21 mouse cellular contexts compared by ENCODE assay signal in the genomic region with DNA sequence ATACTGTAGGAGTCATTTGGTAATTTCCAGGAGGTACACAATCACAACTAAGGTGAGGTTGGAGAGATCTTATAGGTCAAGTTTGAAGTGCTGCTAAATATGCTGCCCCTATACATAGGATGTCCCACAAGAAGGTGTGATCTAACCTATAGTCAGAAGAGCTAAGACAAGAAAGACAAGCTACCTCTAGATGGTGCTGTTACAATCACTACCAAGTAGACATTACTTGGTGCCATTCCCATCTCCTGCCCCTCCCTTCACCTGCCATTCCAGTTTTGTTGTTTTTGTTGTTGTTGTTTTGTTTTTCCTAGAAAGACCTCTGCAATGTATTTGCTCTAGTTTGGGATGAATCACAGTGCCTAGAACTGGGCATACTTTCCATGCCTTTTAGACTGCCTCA.
DNase-seq lines count a peak whose midpoint lies in the region; ATAC-seq and TF ChIP-seq lines count a peak whose summit lies in the region.
"Had no signal": no experiment of that assay in that cellular context is flagged by ENCODE, and none has a peak within 500 bp of the region (broad histone marks: within the 10 kb centered on the region; RNA-seq: fewer than 3 reads in every experiment).

No protein-coding gene starts in this region.

- no peak overlapping the region for H3K27ac ChIP-seq in forebrain, postnatal 0 days (ENCODE audit: low read depth, low read length)
- no peak overlapping the region for H3K27ac ChIP-seq in forebrain, embryonic 14.5 days (ENCODE audit: low read depth, low read length)
- no peak overlapping the region for H3K27ac ChIP-seq in lung, postnatal 0 days (ENCODE audit: low read length)
- no peak overlapping the region for H3K27ac ChIP-seq in CH12.LX (ENCODE audit: insufficient read depth, low read depth)
- H3K27ac ChIP-seq: embryonic facial prominence, embryonic 13.5 days; forebrain, embryonic 15.5 days; hindbrain, embryonic 13.5 days; limb, embryonic 15.5 days; liver, embryonic 15.5 days had no signal

- dilution Hi-C loops in CH12.LX (cut with MboI; ENCODE audit: extremely low pct_ligation_motif_present, extremely low pct_unique_long_range_greater_than_20kb, low sequenced_read_pairs): no loop called here

- in situ Hi-C loops in CH12.LX (cut with MboI; ENCODE audit: low pct_ligation_motif_present, low pct_unique_long_range_greater_than_20kb, low sequenced_read_pairs): no loop called here

- DNase-seq in forebrain, postnatal 0 days: no peak
- DNase-seq in forebrain, embryonic 14.5 days (ENCODE audit: low spot score): no peak
- no peak for DNase-seq in lung, postnatal 0 days (ENCODE audit: low spot score)
- no peak for DNase-seq in lung, adult 2 months
- DNase-seq in CH12.LX (ENCODE audit: extremely low read depth): no peak
- DNase-seq in brain, embryonic 14.5 days (ENCODE audit: low read depth): peak; percentile 28
- no peak for DNase-seq in adrenal gland, adult 2 months
- DNase-seq: adrenal gland, postnatal 25 days; cerebellum, adult 8-10 months; heart, postnatal 10 days; layer of hippocampus, postnatal 36 days; lung, postnatal 10 days; thymus, postnatal 14 days had no signal

- H3K4me3 ChIP-seq in forebrain, postnatal 0 days (ENCODE audit: low read depth, low read length): no peak overlapping the region
- H3K4me3 ChIP-seq in forebrain, embryonic 14.5 days (ENCODE audit: low read depth, low read length): no peak overlapping the region
- no peak overlapping the region for H3K4me3 ChIP-seq in lung, postnatal 0 days (ENCODE audit: low read depth, low read length)
- H3K4me3 ChIP-seq in lung, adult 2 months (replicated peaks; ENCODE audit: extremely low read depth, low read depth, low read length): no peak overlapping the region
- no peak overlapping the region for H3K4me3 ChIP-seq in CH12.LX (replicated peaks in 1 of 3; ENCODE audit: low read depth in 2 of 3, low read length in 2 of 3, poor library complexity in 1 of 3)
- H3K4me3 ChIP-seq: embryonic facial prominence, embryonic 13.5 days; forebrain, embryonic 15.5 days; hindbrain, embryonic 13.5 days; limb, embryonic 15.5 days; liver, embryonic 15.5 days had no signal

- no peak overlapping the region for H3K4me2 ChIP-seq in forebrain, postnatal 0 days (ENCODE audit: low read depth)
- no peak overlapping the region for H3K4me2 ChIP-seq in forebrain, embryonic 14.5 days (ENCODE audit: low read length)
- no peak overlapping the region for H3K4me2 ChIP-seq in lung, postnatal 0 days (replicated peaks; ENCODE audit: low read depth, low read length)
- no peak overlapping the region for H3K4me2 ChIP-seq in CH12.LX (ENCODE audit: insufficient read depth, low read depth, poor library complexity, severe bottlenecking)
- H3K4me2 ChIP-seq: embryonic facial prominence, embryonic 13.5 days; forebrain, embryonic 15.5 days; heart, embryonic 11.5 days; hindbrain, embryonic 13.5 days; limb, embryonic 15.5 days; liver, embryonic 15.5 days had no signal

- ATAC-seq in forebrain, postnatal 0 days: no peak
- no peak for ATAC-seq in forebrain, embryonic 14.5 days
- ATAC-seq in lung, postnatal 0 days: no peak
- no peak for ATAC-seq in frontal cortex, adult (ENCODE audit: low TSS enrichment)
- ATAC-seq: forebrain, embryonic 15.5 days; midbrain, embryonic 16.5 days had no signal

- no peaks in the 10 kb centered on the region for H3K9me3 ChIP-seq in forebrain, postnatal 0 days (ENCODE audit: low read length)
- H3K9me3 ChIP-seq in forebrain, embryonic 14.5 days (replicated peaks; ENCODE audit: control insufficient read depth, low read length): no peaks in the 10 kb centered on the region
- H3K9me3 ChIP-seq in lung, postnatal 0 days (ENCODE audit: low read length): no peaks in the 10 kb centered on the region
- no peaks in the 10 kb centered on the region for H3K9me3 ChIP-seq in CH12.LX (replicated peaks; ENCODE audit: low read length)
- H3K9me3 ChIP-seq: embryonic facial prominence, embryonic 13.5 days; forebrain, embryonic 15.5 days; hindbrain, embryonic 13.5 days; limb, embryonic 15.5 days; liver, embryonic 15.5 days had no signal

- no peak overlapping the region for H3K9ac ChIP-seq in forebrain, postnatal 0 days
- H3K9ac ChIP-seq in forebrain, embryonic 14.5 days (ENCODE audit: low read length): no peak overlapping the region
- H3K9ac ChIP-seq in lung, postnatal 0 days (replicated peaks; ENCODE audit: low read depth): no peak overlapping the region
- H3K9ac ChIP-seq in CH12.LX (ENCODE audit: insufficient read depth, low read depth): no peak overlapping the region
- H3K9ac ChIP-seq: embryonic facial prominence, embryonic 13.5 days; forebrain, embryonic 15.5 days; hindbrain, embryonic 13.5 days; limb, embryonic 15.5 days; liver, embryonic 15.5 days had no signal

- peak; percentile 27 for TF ChIP-seq CTCF in forebrain, postnatal 0 days (IDR thresholded peaks at IDR 0.05; ENCODE audit: low read depth)
- 0 out of 2 replicates have a peak, but pooled peaks have one; percentile 22 for TF ChIP-seq CTCF in lung, postnatal 0 days (IDR thresholded peaks at IDR 0.05)
- TF ChIP-seq CTCF in lung, adult 2 months (IDR thresholded peaks at IDR 0.05; ENCODE audit: insufficient read depth, low read length): no peak
- TF ChIP-seq CTCF in CH12.LX (conservative IDR thresholded peaks at IDR 0.05 in 1 of 2, IDR thresholded peaks at IDR 0.05 in 1 of 2; ENCODE audit: low read depth in 2 of 2, low read length in 2 of 2): peak in 1 of 2 experiments; percentile 60; a peak in 2 of 4 replicates
- no peak for TF ChIP-seq CTCF in brain, embryonic 14.5 days (IDR thresholded peaks at IDR 0.05; ENCODE audit: borderline replicate concordance, extremely low read depth, insufficient read depth, insufficient read length)

- TF ChIP-seq EP300 in lung, postnatal 0 days (IDR thresholded peaks at IDR 0.05): no peak
- TF ChIP-seq EP300 in CH12.LX (IDR thresholded peaks at IDR 0.05; ENCODE audit: low read length): no peak

- H3K27me3 ChIP-seq in forebrain, postnatal 0 days (ENCODE audit: insufficient read depth, low read length): no peaks in the 10 kb centered on the region
- no peaks in the 10 kb centered on the region for H3K27me3 ChIP-seq in forebrain, embryonic 14.5 days (replicated peaks; ENCODE audit: control insufficient read depth, insufficient read depth, low read length)
- no peaks in the 10 kb centered on the region for H3K27me3 ChIP-seq in lung, postnatal 0 days (replicated peaks; ENCODE audit: insufficient read depth, low read length)
- peaks cover 92% of the 10 kb centered on the region for H3K27me3 ChIP-seq in CH12.LX (replicated peaks)
- H3K27me3 ChIP-seq: forebrain, embryonic 15.5 days; hindbrain, embryonic 13.5 days; liver, embryonic 15.5 days had no signal

- no peak for TF ChIP-seq POLR2A in lung, adult 2 months (IDR thresholded peaks at IDR 0.05; ENCODE audit: borderline replicate concordance, extremely low read depth, low read depth, low read length)
- TF ChIP-seq POLR2A in CH12.LX (IDR thresholded peaks at IDR 0.05; ENCODE audit: low read depth, low read length): no peak
- no peak for TF ChIP-seq POLR2A in brain, embryonic 14.5 days (IDR thresholded peaks at IDR 0.05; ENCODE audit: borderline replicate concordance, extremely low read depth, insufficient read depth, insufficient read length, poor library complexity, severe bottlenecking)

- no peaks in the 10 kb centered on the region for H3K36me3 ChIP-seq in forebrain, postnatal 0 days (ENCODE audit: insufficient read depth)
- H3K36me3 ChIP-seq in forebrain, embryonic 14.5 days (ENCODE audit: control insufficient read depth, insufficient read depth, low read length): no peaks in the 10 kb centered on the region
- no peaks in the 10 kb centered on the region for H3K36me3 ChIP-seq in lung, postnatal 0 days (ENCODE audit: insufficient read depth, low read length)
- H3K36me3 ChIP-seq in CH12.LX (replicated peaks in 1 of 2; ENCODE audit: control insufficient read depth in 1 of 2, insufficient read depth in 1 of 2, low read length in 1 of 2): no peaks in the 10 kb centered on the region
- H3K36me3 ChIP-seq: embryonic facial prominence, embryonic 13.5 days; forebrain, embryonic 15.5 days; hindbrain, embryonic 13.5 days; limb, embryonic 15.5 days; liver, embryonic 15.5 days had no signal

- H3K4me1 ChIP-seq in forebrain, postnatal 0 days (ENCODE audit: insufficient read depth): no peaks in the 10 kb centered on the region
- no peaks in the 10 kb centered on the region for H3K4me1 ChIP-seq in forebrain, embryonic 14.5 days (ENCODE audit: control insufficient read depth, insufficient read depth, low read length)
- H3K4me1 ChIP-seq in lung, postnatal 0 days (ENCODE audit: insufficient read depth, low read depth, low read length): no peaks in the 10 kb centered on the region
- H3K4me1 ChIP-seq in lung, adult 2 months (ENCODE audit: control insufficient read depth, insufficient read depth, low read length): no peaks in the 10 kb centered on the region
- H3K4me1 ChIP-seq in CH12.LX (ENCODE audit: control insufficient read depth in 1 of 2, insufficient read depth in 2 of 2): no peaks in the 10 kb centered on the region
- H3K4me1 ChIP-seq: embryonic facial prominence, embryonic 13.5 days; forebrain, embryonic 15.5 days; hindbrain, embryonic 13.5 days; limb, embryonic 15.5 days; liver, embryonic 15.5 days had no signal

- peak; percentile 42 for TF ChIP-seq RAD21 in CH12.LX (IDR thresholded peaks at IDR 0.05; ENCODE audit: low read depth, low read length)

- no peaks in the 10 kb centered on the region for H3K79me2 ChIP-seq in CH12.LX (replicated peaks; ENCODE audit: control insufficient read depth, extremely low read depth, insufficient read depth, poor library complexity, severe bottlenecking)

TF ChIP-seq in CH12.LX, 34 proteins besides CTCF, POLR2A, EP300 and RAD21:
- TF ChIP-seq GABPA (IDR thresholded peaks at IDR 0.05; ENCODE audit: insufficient replicate concordance, low read depth, low read length): no peak
- no peak for TF ChIP-seq TBP (conservative IDR thresholded peaks at IDR 0.05; ENCODE audit: low read depth, low read length)
- TF ChIP-seq SMC3 (IDR thresholded peaks at IDR 0.05; ENCODE audit: low read depth, low read length): peak; percentile 35; the same call in 1 of the 2 replicates
- TF ChIP-seq ELF1 (IDR thresholded peaks at IDR 0.05; ENCODE audit: low read depth, low read length): no peak
- TF ChIP-seq SIN3A (IDR thresholded peaks at IDR 0.05; ENCODE audit: low read length): no peak
- no peak for TF ChIP-seq POLR2AphosphoS2 (IDR thresholded peaks at IDR 0.05; ENCODE audit: low read depth, low read length)
- TF ChIP-seq JUND (conservative IDR thresholded peaks at IDR 0.05; ENCODE audit: low read depth, low read length): no peak

Comparison
In these comparisons a context has a peak if more than half of its experiments do, and no peak if none do; other contexts are left out.
1. CTCF ChIP-seq: peak in forebrain, postnatal 0 days (single experiment) and lung, postnatal 0 days (single experiment); none in lung, adult 2 months (single experiment) and brain, embryonic 14.5 days (single experiment).